Mouse (Mus musculus): Measurements from ENCODE around the gene Ulk1.

GRCm38 (mm10) chr5:110763890-110764289, 46.0 kb downstream of the Ulk1 start:
- TF ChIP-seq HCFC1 (IDR thresholded peaks at IDR 0.05; ENCODE audit: borderline replicate concordance, insufficient read depth, low read length): no peak
- TF ChIP-seq MAFK (IDR thresholded peaks at IDR 0.05; ENCODE audit: insufficient read depth, low read depth, low read length): no peak
- TF ChIP-seq CHD2 (IDR thresholded peaks at IDR 0.05; ENCODE audit: low read depth, low read length): no peak

Data from ES-E14 (cell line).